Mouse (Mus musculus) ES-Bruce4 (cell line): Measurements from ENCODE around the gene Pigyl.

Experiments used
- CTCF ChIP-seq: IDR thresholded peaks from one replicate; pipeline ENCODE4 v1.8.1; 2011; ENCODE audit warnings: low read depth, low read length
- POLR2A ChIP-seq: IDR thresholded peaks from one replicate; pipeline ENCODE4 v1.8.1; 2011; ENCODE audit warnings: low read length; ENCODE audit not compliant: insufficient read depth

- TF ChIP-seq POLR2A = no peak
- no peak for TF ChIP-seq CTCF
Measured at GRCm38 (mm10) chr9:22169327-22169726, 12.7 kb downstream of the Pigyl start.
